Mouse (Mus musculus) monocyte, adult 5-6 weeks (primary cell): ENCODE results near the gene Tnfrsf1a. TPM values are rescaled to one million over a fixed set of nuclear protein-coding genes. Genes with fewer than 3 reads are reported as not detected.
A peak's percentile ranks its signal among the peaks of the same experiment; 100 is the strongest.
"Not testable (repeated sequence)": the region's sequence is repeated elsewhere in the genome, so short reads cannot be mapped to it uniquely, and the experiment has no call there.

Source experiments
- ATAC-seq: fragments of 153-309, 156-312 bp; replicated peaks from 2 replicates; pipeline ENCODE4 v1.8.0; 2017; ENCODE audit warnings: mild to moderate bottlenecking; ENCODE audit not compliant: low TSS enrichment, insufficient number of reproducible peaks, severe bottlenecking, poor library complexity, low FRiP score
- total RNA-seq: library from RNA; stranded (forward); fragments of 200-1000, 200-491, 200-594 nt; gene quantifications from 3 replicates; pipeline ENCODE4 v1.2.3, GENCODE M21; 2017

The Tnfrsf1a gene
- total RNA-seq: 101 to 111 TPM (median 103 TPM) in 3 replicates

DNA sequence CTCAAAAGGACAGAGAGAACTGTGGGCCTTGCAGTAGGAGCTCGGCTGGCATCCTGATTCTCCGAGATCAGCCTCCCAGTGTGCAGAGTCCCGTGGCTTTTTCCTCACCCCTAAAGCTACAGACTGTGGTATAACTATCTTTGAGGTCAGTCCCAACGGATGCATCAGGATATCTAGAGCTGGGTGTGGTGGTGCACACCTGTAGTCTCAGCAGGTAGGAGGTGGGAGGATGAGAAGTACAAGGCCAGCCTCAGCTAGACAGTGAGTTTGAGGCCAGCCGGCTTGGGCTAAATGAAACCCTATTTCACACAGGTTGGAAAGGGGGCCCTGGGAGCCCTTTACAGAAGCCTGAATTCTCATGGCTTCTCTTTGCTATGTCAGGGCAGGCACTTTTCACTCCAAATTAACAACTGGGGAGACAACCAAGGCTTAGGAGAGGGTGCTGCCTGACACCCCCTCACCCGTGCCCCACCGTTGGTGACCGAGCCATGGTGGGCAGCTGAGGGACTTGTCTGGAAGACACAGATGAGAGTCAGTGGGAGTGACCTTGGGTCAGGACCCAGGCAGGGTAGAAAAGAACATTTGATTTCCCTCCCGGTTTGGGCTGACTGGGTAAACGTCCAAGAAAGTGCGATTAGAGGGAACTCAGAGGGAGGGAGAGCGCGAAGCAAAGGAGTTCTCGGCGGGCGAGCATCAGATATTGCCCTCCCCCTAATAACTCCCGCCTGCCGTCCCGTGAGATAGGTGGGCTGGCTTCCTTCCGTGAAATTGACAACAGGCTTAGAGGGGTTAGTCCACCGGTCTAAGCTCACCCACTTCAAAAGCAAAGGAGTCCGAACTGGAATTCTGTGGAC lies at the start of gene Tnfrsf1a:
TSS of gene Tnfrsf1a (plus strand) at position 642 of the 854 bp plus-strand sequence.
- no peak for ATAC-seq

DNA sequence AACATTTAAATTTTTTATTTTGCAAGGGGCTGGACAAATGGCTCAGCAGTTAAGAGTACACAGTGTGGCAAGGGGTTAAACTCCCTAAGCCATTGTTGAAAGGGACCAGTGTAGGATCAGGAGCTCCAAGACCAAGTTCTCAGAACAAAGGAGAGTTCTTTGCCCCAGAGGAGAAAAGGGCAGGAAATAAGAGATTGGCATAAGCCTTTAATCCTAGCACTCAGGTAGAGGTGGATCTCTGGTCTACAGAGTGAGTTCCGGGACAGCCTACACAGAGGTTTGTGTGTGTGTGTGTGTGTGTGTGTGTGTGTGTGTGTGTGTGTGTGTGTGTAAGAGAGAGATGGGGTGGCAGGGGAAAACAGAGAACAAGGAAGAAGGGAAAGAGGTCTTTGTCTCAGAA lies 48.2 kb upstream of the Tnfrsf1a start:
- no peak for ATAC-seq

DNA sequence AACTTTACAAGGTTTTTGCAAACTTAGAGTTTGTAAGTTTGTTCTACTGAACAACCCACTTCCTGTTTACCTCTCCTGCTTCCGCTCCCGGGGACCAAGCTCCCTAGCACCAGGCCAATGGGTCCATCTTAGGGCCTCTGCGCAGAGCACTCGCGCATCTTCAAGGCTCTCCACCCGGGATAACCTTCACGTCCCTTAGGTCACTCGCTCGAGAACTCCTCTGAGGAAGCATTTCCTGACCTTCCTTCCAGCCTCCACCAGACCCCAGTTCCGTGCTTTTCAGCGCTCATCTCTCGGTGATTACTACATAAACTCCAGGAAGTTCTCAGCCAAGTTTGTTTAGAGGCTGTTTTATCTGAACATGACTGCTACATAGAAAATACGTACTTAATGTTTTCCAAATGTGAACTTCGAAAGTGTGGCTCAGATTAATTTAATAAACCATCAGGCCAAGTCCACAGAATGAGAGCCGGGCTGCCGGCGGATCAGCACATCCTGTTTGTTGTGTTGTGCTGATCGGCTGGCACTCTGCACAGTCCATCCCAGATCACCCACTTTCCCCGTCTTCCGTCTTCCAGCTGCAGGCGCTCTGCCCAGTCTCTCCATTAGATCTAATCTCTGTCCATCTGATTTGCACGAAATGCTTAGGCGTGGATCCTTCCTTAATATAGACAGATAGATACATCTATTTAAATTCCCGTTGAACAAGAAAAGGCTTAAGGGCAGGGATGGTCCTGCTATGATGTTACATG lies 46.8 kb upstream of the Tnfrsf1a start:
- ATAC-seq: no peak

DNA sequence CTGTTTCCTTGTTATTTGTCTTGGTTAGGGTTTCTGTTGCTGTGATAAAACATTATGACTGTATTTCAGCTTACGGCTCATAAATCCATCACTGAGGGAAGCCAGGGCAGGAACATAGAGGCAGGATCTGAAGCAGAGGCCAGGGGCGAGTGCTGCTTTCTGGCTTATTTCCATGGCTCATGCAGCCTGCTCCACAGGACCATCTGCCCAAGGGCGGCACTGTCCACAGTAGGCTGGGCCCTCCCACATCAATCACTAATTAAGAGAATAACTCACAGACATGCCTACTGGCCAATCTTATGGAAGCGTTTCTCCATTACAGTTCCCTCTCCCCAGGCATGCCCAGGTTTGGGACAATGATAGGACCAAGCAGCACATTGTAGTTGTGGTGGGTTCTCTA lies 45.9 kb upstream of the Tnfrsf1a start:
- ATAC-seq: no peak

DNA sequence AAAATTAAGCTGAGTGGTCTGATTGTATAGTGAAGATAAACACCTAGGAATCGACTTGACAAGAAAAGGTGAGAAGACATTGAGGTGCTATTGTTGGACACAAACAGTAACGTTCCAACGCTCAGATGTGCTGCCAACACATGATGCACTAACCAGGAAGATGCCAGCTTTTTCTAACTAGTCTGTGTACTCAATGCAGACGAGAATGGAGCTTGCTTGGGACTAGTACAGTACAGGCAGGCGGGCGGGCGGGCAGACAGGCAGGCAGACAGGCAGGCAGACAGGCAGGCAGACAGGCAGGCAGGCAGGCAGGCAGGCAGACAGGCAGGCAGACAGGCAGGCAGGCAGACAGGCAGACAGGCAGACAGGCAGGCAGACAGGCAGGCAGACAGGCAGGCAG lies 44.8 kb upstream of the Tnfrsf1a start:
- not testable (repeated sequence) for ATAC-seq

DNA sequence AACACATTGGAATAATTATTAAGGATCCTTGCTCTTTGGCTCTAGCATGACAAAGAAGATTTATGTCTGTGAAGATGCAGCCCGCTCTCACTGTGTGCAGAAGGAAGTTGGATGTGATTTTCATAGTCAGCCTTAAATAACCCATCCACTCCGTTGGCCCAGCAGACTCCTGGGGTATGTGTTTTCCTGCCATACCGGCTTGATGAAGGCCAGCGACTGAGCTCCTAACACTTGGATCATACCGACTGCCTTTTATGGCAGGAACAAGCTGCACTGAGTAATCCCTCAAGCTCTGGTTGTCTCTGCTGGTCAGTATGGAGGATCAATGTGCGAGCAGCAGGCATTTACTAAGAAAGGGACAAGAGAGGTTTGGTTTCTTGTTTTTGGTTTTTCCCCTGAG lies 43.7 kb upstream of the Tnfrsf1a start:
- no peak for ATAC-seq

DNA sequence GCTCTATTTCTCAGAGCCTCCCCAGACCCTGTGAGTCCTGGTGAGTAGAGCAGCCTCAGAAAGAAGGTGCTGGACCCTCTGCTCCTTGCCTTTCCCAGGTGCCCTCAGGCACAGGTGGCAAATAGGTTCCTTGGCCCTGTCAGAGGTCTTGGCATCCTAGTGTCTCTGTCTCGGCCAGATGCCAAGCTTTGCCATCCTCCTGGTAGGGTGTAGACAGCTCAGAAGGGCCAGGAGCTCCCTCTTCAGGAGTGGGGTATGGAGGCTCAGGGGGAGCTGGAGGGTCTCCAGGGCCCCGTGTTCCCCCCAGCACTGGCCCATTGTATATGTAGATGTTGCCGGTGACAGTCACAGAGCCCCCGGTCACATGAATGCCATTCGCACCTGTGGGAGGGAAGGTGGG lies 42.1 kb upstream of the Tnfrsf1a start:
- no peak for ATAC-seq

DNA sequence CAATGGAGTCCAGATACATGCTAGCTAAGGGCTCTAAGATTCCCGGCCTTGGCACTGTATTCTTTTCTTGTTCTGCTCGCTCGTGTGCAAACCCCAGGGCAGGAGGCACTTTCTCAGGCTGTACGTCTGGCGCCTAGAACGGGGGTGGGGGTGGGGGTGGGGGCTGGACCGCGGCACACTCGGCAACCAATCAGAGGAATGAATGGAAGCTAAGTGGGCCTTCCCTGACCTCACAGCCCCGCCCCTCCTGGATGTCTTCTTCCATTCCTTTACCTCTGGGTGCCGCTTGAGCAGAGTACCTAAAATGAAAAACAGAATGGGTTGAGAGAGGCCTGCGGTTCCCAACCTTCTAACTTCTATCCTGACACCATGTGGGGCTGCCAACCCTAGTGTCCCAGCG lies 40.2 kb upstream of the Tnfrsf1a start:
- no peak for ATAC-seq

DNA sequence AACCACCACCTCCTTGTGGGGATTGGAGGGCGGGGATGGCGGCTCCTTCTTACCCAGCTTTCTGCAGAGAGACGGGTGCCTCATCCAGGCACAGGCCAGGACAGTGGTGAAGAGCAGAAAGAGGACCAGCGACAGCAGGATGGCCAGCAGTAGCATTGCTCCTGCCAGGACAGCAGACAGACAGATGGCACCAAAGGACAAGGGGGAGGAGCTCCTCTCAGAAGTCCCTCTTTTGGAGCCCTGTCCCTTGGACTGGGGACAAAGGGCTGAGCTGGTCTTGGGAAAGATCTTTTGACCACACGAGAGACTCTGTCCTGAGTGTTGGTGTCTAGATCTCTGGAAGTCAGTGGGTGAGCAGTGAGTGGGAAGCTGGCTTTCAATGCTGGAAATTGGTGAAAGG lies 39.8 kb upstream of the Tnfrsf1a start:
- ATAC-seq: no peak

DNA sequence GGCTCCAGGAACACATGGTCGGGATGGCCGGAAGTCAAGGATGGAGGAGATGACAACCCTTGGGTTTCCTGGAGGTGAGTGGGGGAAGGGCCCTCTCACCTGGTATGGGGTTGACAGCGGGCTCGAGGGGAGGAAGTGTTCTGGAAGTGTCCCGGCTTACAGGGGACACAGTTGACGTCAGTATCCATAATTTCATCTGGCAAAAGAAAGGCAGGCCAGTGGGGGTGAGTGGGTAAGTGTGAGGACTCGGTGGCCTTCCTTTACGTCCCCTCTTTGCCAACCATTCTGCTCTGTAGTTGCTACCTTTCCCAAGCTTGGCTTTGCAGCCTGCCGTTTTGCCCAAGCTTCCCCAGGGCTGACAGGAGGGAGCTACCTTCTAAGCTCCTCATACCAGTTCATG lies 37.0 kb upstream of the Tnfrsf1a start:
- no peak for ATAC-seq

DNA sequence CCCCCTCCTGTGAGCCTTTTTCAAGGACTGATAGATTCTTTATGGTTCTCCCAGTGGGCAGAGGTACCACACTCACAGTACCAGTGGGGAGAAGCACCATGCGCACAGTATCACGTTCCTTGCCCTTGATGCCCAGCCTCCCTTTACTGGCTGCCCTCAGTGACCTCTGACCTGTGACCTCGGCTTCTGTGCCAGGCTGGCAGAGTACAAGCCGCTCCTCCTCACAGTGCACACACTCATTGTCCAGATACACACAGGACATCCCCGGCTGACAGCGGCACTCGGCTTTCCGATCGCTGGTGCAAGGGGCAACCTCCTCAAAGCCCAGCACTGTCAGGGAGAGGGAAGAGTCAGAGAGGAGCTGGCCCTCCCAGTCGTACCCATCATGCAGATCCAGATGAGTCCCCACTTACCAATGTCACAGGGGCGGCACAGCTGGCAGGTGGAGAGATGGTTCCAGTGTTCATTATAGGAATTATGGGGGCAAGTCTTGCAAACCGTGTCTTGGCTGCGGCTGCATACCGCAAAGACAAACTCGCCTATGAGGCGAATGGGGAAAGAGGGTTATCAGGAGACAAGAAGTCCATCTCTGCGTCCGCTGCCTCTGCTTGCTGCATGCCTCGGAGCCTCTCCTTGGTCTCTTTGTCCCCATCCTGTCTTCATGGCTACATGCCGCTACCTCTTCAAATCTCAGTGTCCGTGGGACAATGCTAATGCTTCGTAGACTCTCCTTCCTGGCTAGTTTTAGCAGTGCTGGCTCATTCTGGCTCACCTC lies 36.4 kb upstream of the Tnfrsf1a start:
- ATAC-seq: no peak

DNA sequence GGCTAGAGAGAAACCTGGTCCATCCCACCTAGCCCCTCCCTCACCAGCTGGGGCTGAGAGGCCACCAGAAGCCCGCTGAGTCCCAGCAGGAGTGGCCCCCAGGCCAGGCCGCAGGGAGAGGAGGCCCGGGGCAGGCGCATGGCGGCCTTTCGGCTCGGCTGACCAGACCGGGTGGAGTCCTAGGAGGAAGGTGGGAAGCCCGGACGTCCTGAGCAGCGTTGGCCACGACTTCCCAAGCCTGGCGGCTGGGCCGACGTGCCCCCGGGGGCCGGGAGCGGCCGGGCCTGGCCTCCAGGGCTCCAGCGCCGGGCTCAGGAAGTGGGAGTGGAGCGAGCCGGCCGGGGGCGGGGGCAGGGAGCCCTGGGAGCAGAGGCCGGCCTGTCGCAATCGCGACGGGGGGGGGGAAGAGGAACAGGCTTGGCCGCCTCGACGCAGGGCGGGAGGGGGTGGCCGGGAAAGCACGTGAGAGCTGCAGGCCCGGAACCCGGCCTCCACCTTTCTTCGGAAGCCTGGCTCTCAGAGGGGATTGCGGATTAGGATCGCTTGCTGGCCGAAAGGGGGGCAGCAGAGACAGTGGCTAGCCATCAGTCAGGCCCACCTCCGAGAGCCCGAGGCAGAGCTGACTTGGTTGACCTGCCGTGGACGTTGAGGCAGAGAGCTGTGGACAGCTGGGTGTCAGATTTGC lies 35.5 kb upstream of the Tnfrsf1a start, which contains the start of gene Ltbr:
TSS of gene Ltbr (minus strand) at position 340 of the 685 bp plus-strand sequence.
- peak; percentile 76 for ATAC-seq

DNA sequence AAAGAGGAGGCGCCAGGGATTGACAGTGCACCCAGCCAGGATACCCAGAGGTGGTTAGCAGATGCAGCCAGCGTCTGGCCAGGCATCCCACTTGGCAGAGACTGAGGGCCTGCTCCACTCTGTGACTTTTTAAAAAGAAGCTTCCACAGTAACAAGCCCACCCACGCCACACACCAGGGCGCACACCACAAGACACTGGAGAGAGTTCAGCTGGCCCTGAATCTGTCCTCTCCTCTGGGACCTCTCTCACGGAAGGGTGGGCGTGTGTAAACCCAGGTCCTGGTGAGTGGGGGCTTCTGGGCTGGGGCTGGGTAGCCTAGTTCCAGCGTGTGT lies 35.0 kb upstream of the Tnfrsf1a start:
- ATAC-seq: 0 out of 2 replicates have a peak, but pooled peaks have one; percentile 1

DNA sequence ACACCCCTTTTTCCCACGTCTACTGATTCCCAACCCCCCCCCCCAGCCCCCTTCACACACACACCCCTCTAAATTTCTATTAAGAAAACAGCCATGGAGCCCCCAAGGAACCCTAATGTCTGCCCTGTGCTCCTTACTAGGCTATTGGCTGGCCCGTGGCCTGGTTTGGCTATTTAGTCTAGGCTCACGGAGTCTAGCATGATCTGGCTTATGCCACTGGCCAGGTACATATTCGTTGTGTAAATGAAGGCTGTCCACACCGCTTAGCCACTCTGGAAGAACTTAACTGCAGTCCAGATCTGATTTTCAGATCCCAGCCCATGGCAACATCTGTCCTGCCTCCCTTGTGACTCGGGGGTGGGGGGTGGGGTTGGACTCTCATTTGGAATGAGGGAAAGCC lies 34.4 kb upstream of the Tnfrsf1a start:
- no peak for ATAC-seq

DNA sequence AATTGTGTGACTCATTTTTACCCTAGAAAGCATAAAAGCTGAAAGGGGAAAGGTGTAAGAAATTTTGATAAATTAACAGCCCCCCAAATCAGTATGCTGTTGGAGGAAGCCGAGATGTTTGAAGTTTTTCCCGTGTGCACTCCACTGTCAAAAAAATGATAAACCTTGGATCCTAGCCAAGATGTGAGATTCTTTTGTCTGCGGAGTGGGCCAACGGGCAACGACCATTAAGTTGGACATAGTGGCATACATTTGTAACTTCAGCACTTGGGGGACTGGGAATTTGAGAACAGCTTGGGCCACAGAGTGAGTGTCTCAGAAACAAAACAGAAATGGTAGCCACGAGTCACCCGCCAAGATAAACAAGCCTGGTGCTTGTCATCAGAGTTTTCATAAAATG lies 32.1 kb upstream of the Tnfrsf1a start:
- ATAC-seq: no peak

DNA sequence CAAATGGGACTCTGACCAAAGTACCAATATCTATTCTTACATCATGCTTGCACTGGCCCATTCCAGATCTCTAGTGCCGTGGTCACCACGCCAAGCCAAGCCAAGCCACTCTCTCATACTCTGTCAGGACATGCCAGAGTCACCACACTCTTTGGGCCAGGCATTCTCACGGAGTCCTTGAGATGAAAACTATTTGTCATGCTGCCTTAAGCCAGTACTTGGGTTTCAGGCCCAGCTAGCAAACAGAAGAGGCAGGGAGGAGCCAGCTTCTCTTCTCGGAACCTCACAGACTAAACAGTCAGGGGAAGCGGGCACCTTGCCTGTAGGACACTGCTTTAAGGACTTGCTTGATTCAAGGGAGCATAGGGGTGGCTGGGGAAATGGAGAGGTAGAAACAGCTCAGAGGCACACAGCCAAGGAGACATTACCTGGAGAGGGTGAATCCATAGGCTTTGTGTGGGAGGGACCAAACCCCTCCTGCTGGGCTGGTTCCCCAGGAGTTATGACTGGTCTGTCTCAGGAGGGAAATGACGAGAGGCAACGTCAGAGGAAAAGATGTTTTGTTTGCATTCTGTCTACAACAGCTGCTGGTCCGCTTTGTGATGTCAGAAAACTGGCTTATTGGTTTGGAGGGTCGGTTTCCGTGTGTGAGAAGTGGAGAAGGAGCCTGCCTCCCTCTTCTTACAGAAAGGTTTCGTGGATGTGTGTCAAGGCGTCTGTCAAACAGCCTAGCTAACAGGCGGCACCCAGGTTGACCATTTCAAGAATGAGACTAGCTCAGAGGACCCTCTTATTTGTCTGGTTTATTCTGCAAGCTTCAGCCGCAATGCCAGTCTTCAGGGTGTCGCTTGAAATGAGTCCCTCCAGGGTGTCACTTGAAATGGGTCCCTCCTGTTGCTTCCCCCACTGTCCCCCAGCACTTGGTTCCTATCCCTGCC lies 29.9 kb upstream of the Tnfrsf1a start:
- no peak for ATAC-seq

DNA sequence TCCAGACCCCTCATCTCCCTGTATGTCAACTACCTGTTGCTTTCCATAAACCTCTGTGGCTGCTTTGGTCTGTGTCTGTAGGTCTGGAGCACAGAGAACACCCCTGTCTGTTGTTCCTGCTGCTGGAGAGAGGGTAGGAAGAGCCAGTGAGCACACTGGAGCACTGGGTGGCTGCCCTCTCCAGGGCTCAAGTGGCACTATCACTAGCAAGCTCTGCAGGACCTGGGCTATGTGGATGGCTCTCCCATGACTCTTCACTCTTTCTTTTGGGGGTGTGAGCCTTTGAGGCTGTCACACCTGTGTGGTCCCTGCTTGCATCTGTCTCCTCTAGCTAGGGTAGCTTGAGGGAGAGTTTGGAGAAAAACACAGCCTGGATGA lies 29.3 kb upstream of the Tnfrsf1a start:
- no peak for ATAC-seq

DNA sequence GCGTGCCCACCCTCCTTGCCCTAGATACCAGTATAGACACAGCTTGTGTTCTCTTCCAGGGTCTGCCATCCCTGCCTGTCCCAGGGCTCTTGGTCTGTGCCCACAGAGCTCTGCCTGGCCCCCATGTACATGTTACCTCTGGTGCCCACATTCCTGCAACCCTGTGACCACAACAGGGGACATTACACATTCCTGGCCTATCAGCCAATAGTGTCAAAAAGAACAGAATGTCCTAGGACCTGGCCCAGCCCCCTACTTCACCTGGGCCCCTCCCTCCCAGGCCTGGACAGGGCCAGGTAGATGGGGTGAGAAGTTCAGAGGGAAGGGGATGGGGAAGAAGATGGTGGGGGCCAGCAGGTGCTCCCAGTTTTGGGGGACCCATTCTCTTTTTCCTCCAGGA lies 28.8 kb upstream of the Tnfrsf1a start, which contains the start of gene Scnn1a:
TSS of gene Scnn1a (plus strand) at position 337 of the 400 bp plus-strand sequence.
- ATAC-seq: no peak
